Mouse (Mus musculus): Measurements from ENCODE around the gene Hist1h3i. TPM values are rescaled to one million over a fixed set of nuclear protein-coding genes. Genes with fewer than 3 reads are reported as not detected.
A peak's percentile ranks its signal among the peaks of the same experiment; 100 is the strongest.
"Not testable (repeated sequence)": the region's sequence is repeated elsewhere in the genome, so short reads cannot be mapped to it uniquely, and the experiment has no call there.

The Hist1h3i gene
- total RNA-seq, 4 experiments from 2014 or later = 45.2 to 52.5 (median 48.0) TPM

DNA sequence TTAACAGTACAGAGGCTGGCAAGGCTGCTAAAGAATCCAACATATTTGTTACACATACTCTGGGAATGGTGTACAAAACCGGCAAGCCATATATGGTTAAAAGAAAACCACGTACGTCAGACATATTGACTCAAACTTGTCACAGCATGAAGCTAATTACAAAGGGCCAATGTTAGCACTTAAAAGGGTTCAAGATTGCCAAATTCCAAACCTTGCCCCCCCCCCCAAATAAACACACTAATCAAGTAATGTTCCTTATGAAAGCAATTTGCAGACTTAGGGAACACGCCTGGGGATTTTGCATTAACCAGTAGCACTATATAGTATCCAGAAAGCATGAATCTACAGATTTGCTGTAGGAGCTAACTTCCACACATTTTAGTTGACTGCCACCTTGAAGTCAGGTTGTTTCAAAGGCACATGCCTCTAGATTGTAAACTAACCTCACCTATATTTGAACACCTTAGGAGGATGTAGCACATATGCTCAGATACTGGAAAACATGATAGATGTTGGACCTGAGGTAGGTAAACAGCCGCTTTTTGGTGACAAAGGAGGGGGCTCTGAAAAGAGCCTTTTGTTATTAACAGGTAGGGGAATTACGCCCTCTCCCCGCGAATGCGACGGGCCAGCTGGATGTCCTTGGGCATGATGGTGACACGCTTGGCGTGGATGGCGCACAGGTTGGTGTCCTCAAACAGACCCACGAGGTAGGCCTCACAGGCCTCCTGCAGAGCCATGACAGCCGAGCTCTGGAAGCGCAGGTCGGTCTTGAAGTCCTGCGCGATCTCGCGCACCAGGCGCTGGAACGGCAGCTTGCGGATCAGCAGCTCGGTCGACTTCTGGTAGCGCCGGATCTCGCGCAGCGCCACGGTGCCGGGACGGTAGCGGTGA, 562 bp downstream of the Hist1h3i start:
- DNase-seq = not testable (repeated sequence)

DNA sequence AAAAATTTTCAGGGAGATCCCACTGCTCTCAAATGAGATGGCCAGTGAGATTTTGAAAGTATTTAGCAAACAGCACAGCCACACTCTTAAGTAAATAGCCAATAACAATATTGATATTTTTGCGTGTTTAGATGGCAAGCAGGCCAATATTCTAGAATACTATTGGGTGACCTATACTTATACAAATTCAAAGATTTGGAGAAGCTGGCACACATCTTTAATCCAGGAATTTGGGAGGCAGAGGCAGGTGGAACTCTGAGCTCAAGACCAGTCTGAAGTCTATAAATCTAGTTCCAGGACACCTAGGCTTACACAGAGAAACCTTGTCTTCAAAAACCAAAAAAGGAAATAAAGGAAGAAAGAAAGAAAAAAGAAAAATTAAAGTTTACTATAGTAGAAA, 1.5 kb downstream of the Hist1h3i start:
- DNase-seq = no peak

- DNase-seq = no peak
Observed at GRCm38 (mm10) chr13:21781021-21781555, 2.1 kb downstream of the Hist1h3i start.

DNA sequence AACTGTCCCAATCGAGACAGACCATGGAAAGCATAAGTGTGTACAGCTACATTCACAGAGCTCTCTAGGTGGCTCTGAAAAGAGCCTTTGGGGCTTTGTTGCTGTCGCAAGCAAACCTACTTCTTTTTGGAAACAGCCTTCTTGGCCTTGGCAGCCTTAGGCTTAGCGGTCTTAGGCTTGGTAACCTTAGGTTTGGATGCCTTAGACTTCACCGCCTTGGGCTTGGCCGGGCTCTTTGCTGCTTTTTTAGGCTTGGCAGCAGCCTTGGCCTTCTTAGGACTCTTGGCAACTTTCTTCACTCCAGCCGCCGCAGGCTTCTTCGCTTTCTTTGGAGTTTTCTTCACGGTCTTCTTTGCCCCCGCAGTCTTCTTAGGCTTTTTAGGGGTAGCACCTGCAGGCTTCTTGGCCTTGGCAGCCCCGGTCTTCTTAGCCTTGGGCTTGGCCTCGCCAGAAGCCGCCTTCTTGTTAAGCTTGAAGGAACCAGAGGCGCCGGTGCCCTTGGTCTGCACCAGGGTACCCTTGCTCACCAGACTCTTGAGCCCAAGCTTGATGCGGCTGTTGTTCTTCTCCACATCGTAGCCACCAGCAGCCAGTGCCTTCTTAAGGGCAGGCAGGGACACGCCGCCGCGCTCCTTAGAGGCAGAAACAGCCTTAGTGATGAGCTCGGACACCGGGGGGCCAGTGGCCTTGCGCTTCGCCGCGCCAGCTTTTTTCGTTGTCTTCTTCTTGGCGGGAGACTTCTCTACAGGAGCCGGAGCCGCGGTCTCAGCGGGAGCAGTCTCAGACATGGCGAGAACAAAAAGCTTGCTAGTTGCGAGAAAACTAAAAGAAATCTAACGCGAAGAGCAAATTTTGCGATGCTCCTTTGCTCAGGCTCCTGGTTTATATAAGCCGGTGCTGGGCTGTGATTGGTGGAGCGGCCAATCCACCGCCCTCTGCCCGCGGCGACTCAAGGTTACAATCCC, 3.1 kb downstream of the Hist1h3i start, which contains the start of gene Hist1h1b:
Hist1h1b (minus strand) TSS at position 859 of the 965 bp plus-strand sequence.
- DNase-seq = peak; percentile 54

GRCm38 (mm10) chr13:21778814-21779766, 4.1 kb downstream of the Hist1h3i start:
- DNase-seq = peak; percentile 59

- DNase-seq = no peak
Observed at GRCm38 (mm10) chr13:21755707-21756106, 27.5 kb downstream of the Hist1h3i start.

GRCm38 (mm10) chr13:21754294-21755001, 28.7 kb downstream of the Hist1h3i start:
- not testable (repeated sequence) for DNase-seq

GRCm38 (mm10) chr13:21753524-21754285, 29.5 kb downstream of the Hist1h3i start, which contains the start of the genes Hist1h2ak and Hist1h2bn:
TSS of gene Hist1h2ak (minus strand) at chr13:21753827.
TSS of gene Hist1h2bn (plus strand) at chr13:21754123.
- peak; percentile 53 for DNase-seq

DNA sequence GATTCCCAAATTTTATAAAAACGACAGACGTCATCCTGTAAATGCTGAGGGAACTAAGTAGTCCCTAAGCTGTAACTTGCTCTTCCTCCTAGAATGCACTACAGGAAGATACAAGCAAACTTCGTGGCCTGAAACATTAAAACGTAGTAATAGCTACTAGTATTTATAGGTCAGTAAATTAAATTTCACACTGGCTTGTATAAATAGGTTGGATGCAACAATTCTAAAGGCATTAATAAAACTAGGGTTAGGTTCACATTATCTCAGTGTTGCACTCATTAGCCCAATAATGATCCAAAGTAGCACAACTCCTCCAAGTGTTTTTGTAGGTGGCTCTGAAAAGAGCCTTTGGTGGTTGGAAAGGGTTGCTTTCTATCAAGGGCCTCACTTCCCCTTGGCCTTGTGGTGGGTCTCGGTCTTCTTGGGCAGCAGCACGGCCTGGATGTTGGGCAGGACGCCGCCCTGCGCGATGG, 30.1 kb downstream of the Hist1h3i start:
- no peak for DNase-seq

DNA sequence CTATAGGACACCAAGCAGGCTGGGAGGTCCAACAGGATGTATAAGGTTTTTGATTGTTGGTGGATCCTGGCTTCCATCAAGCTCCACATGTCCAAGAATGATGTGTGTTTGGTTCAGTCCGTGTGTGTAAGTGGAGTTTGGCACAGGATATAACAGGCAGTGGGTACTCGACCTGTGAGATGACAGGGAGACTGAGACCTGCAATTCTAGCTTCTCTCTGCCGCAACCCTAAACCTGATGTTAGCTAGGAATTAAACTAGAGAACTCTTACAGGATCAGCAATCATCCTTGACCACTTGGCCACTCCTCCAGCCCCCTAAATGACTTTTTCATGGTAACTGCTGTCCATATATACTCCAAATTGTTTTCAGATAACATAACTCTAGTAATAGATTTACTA, 30.8 kb downstream of the Hist1h3i start:
- DNase-seq = no peak

DNA sequence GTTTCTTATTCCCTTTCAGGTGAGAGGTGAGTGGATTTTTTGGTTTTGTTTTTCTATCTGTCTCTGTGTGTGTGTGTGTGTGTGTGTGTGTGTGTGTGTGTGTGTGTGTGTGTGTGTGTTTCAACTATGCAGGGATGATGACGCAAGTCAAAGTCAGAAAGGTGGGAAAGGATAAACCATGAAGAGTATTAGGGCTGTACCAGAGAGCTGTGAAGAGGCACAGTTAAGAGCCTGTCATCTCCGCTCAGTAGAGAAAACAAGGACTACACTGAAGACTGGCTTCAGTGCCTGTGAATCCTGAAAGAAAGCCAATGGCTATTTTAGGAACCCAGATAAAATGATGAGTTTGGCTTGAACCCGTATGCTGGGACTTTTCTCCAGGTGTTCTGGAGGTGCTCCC, 31.3 kb downstream of the Hist1h3i start:
- DNase-seq = no peak

DNA sequence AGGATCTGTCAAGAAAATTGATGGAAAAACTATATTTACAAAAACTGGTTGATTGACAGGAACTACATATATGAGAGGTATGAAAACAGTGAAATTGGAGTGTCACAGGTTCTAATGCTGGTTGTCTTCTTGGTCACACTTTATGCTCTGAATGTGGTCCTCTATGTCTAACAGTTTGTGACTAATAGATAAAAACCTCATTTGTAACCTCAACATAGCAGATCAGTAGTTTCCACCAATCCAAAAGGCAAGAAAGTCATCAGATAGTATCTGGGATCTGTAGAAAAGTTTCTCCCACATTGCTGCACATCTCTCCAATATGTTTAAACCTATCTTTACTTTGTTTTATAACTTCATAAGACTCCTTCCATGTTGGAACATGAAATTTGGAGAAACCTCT, 31.8 kb downstream of the Hist1h3i start:
- DNase-seq = no peak

GRCm38 (mm10) chr13:21750159-21751017, 32.8 kb downstream of the Hist1h3i start, which contains the start of gene Hist1h4k:
TSS of gene Hist1h4k (minus strand) at chr13:21750505.
- peak; percentile 83 for DNase-seq

DNA sequence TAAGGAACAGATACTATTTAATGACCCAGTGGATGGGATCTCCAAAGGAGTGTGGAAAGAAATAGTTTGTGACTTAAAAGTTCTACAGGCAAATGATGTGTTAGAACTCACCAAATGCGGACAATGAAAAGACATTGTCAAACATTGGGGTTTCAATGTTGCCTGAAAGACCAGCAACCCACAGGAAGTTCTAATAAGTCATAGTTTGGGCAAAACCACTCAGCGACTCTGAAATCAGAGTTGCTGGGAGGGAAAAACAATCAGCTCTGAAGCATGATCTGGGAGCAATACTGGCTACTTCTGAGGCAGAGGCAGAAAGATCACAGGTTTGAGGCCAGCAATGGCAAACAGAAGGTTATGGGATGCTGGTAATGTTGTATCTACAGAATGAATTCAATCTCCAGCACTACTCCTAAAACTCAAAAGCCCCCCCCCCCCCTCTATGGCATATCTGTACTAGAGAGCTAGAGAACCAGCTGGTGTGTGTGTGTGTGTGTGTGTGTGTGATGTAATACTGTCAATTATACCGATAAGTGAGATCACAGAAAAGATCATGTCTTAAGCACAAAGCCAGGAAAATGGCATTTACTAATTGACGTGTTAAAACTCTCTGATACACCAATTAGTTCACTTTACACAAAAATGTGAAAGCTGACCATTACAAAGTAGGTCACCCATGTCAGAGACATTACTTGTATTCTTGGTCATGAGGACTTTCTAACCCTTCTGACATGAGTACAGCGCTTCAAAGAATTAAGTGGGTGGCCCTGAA, 33.6 kb downstream of the Hist1h3i start:
- no peak for DNase-seq

DNA sequence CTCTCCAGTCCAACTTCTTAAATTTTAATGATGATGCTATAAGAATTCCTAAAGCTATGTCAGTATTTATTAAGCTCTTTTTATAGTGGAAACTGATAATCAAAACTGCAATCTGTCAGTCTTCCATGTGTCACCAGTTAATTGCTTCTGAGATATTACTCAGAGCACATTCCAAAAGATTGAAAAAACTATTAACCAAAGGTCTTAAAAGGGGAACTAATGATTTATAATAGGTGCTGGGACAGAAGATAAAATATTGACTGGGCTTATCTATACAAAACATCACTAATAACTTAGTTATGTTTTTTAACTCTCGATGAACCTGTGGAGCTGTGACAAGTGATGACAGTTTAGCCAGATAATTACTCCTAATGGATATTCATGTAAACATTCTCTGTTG, 38.2 kb downstream of the Hist1h3i start:
- no peak for DNase-seq

- DNase-seq = peak; percentile 47
Observed at GRCm38 (mm10) chr13:21734906-21735767, 48.0 kb downstream of the Hist1h3i start, which contains the start of gene Hist1h4j. TSS of gene Hist1h4j (plus strand) at chr13:21735064.

Data from adrenal gland, adult 8-10 months (tissue).